Mouse (Mus musculus) olfactory bulb, adult 2 months (tissue): ENCODE data around the gene Rnasek.

Experiments
- CTCF ChIP-seq: fragments of 200-500 bp; IDR thresholded peaks from 2 replicates; pipeline ENCODE4 v1.5.1; 2012; ENCODE audit warnings: low read depth, mild to moderate bottlenecking, low read length, moderate library complexity; ENCODE audit not compliant: insufficient read depth
- POLR2A ChIP-seq: fragments of 200-500 bp; IDR thresholded peaks from 2 replicates; pipeline ENCODE4 v1.6.1; 2012; ENCODE audit warnings: mild to moderate bottlenecking, low read depth, low read length, moderate library complexity; ENCODE audit not compliant: insufficient read depth

DNA sequence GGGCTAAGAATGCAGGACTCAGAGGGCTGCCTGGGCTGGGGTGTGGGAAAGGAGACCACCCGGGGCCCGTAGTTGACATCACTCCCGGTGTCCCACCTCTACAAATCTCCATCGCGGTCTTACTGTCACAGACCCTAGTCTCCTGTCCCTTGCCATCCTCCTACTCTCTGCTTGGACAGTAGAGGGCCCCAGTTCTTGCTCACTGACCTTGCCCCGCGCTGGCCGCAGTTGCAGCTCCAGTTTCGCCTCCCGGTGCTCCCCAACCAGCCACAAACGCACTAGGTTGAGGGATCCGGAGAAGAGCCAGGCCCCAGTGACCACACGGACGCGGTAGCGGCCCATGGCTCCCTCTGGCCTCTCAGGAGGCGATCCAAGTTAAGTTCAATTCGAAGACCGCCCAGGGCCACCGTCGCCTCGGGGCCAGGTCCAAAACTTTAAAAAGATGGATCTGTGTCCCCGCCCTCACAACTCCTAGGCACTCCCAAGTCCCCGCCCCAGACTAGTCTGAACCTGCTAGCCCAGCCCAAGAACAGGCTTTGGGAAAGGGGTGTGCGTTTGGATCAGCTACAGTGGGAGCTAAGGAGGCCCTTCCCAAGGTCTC, 15.4 kb upstream of the Rnasek start, which contains the start of gene Alox12:
- TF ChIP-seq CTCF (no peak), POLR2A (no peak)
